Mouse (Mus musculus) heart, adult 2 months (tissue): ENCODE measurements around the gene Sgta.

Source experiments
- CTCF ChIP-seq: fragments of 200-600 bp; IDR thresholded peaks from 2 replicates; pipeline ENCODE4 v1.8.1; 2022; ENCODE audit warnings: antibody characterized with exemption, mild to moderate bottlenecking, moderate library complexity
- EP300 ChIP-seq: fragments of 200-500 bp; IDR thresholded peaks from 2 replicates; pipeline ENCODE4 v1.6.1; 2011; ENCODE audit warnings: low read depth, low read length, control low read depth; ENCODE audit not compliant: insufficient read depth
- POLR2A ChIP-seq: fragments of 200-500 bp; IDR thresholded peaks from 2 replicates; pipeline ENCODE4 v1.6.1; 2011; ENCODE audit warnings: mild to moderate bottlenecking, low read depth, low read length, control low read depth; ENCODE audit not compliant: insufficient read depth

DNA sequence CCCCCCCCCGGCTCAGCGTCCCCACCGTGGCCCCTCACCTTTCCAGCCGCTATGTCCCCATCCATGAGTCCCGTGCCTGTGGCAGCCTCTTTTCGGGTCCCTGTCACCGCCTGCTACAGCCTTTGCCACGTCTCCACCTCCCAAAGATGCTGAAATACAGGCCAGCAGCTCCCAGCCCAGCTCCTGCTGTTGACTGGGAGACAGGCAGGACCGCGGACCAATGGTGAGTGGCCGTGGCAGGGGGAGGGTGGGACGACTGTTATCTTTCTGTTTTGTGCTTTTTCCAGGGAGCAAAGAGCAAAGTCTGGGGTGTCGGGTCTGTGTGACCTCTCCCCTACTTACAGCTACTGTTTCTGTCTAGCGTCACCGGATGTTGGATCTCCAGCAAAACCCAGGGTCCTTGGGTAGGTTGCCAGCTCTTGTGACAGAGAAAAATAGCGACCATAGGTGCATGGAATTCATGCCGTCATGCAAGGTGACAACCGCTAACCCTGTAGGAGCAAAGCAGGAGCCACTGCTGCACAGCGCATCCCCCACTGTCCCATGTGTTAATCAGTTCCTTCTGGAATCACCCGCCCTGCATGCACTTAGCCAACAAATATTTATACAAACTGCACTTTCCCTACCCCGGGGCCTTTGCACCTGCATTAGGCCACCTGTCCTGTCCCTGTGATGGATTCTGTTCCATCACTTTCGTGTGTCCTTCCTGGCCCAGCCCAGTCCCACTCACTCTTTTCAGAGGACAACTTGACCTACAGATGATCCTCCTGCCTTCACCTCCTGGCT, 32.7 kb upstream of the Sgta start:
- TF ChIP-seq EP300 (no peak), CTCF (no peak), POLR2A (no peak)
